Mouse (Mus musculus): ENCODE data around the gene Csf3. TPM values are rescaled to one million over a fixed set of nuclear protein-coding genes. Genes with fewer than 3 reads are reported as not detected.

Csf3 gene
- total and polyA plus RNA-seq, 3 experiments = 0.21 TPM; not detected in 2

GRCm38 (mm10) chr11:98681786-98682745, 19.0 kb upstream of the Csf3 start, which contains the start of gene Psmd3 (continued):
- TF ChIP-seq MYC (IDR thresholded peaks at IDR 0.05; ENCODE audit: low read depth, low read length) = no peak
- TF ChIP-seq ZNF384 (IDR thresholded peaks at IDR 0.05; ENCODE audit: low read depth, low read length) = no peak; the same call in none of the 2 replicates
- TF ChIP-seq SIN3A (IDR thresholded peaks at IDR 0.05; ENCODE audit: low read length) = peak; percentile 100
- TF ChIP-seq ETS1 (conservative IDR thresholded peaks at IDR 0.05; ENCODE audit: low read depth, low read length) = no peak
- peak; percentile 94 for TF ChIP-seq POLR2A (IDR thresholded peaks at IDR 0.05; ENCODE audit: low read depth, low read length)
- no peak for TF ChIP-seq ZC3H11A (IDR thresholded peaks at IDR 0.05; ENCODE audit: low read depth, low read length)
- TF ChIP-seq UBTF (IDR thresholded peaks at IDR 0.05; ENCODE audit: low read depth, low read length) = peak; percentile 100
- peak; percentile 90 for TF ChIP-seq NELFE (IDR thresholded peaks at IDR 0.05; ENCODE audit: low read depth, low read length)
- TF ChIP-seq KAT2A (IDR thresholded peaks at IDR 0.05; ENCODE audit: insufficient replicate concordance, low read length) = peak; percentile 98
- TF ChIP-seq MAZ (IDR thresholded peaks at IDR 0.05; ENCODE audit: low read depth, low read length) = no peak; the same call in none of the 2 replicates
- 0 out of 2 replicates have a peak, but pooled peaks have one; percentile 6 for TF ChIP-seq JUND (conservative IDR thresholded peaks at IDR 0.05; ENCODE audit: low read depth, low read length)
- no peak for TF ChIP-seq USF2 (conservative IDR thresholded peaks at IDR 0.05; ENCODE audit: low read depth, low read length)
- peak; percentile 97 for TF ChIP-seq ELF1 (IDR thresholded peaks at IDR 0.05; ENCODE audit: low read depth, low read length)
- peak; percentile 76; the same call in 1 of the 2 replicates for TF ChIP-seq GABPA (IDR thresholded peaks at IDR 0.05; ENCODE audit: insufficient replicate concordance, low read depth, low read length)
- TF ChIP-seq MAFK (IDR thresholded peaks at IDR 0.05; ENCODE audit: insufficient replicate concordance, low read length) = peak; percentile 54; the same call in 1 of the 2 replicates

- peak overlapping the region; percentile 99; the same call in 1 of the 2 replicates for H3K4me2 ChIP-seq (ENCODE audit: insufficient read depth, low read depth, poor library complexity, severe bottlenecking)
- dilution Hi-C loops (cut with MboI; ENCODE audit: extremely low pct_ligation_motif_present, extremely low pct_unique_long_range_greater_than_20kb, low sequenced_read_pairs) (no loop called here), in situ Hi-C loops (cut with MboI; ENCODE audit: low pct_ligation_motif_present, low pct_unique_long_range_greater_than_20kb, low sequenced_read_pairs) (no loop called here)
- DNase-seq (ENCODE audit: extremely low read depth) = no peak
- H3K36me3 ChIP-seq (replicated peaks in 1 of 2; ENCODE audit: control insufficient read depth in 1 of 2, insufficient read depth in 1 of 2, low read length in 1 of 2) = peaks cover 29 to 37% of the 10 kb centered on the region in 2 experiments
- H3K27me3 ChIP-seq (replicated peaks) = peaks cover 19% of the 10 kb centered on the region
- peaks cover 29% of the 10 kb centered on the region for H3K79me2 ChIP-seq (replicated peaks; ENCODE audit: control insufficient read depth, extremely low read depth, insufficient read depth, poor library complexity, severe bottlenecking)
- peak overlapping the region; percentile 97 for H3K9ac ChIP-seq (ENCODE audit: insufficient read depth, low read depth)
- peak overlapping the region; percentile 72 to 100 (median 98) for H3K4me3 ChIP-seq (replicated peaks in 1 of 3; ENCODE audit: low read depth in 2 of 3, low read length in 2 of 3, poor library complexity in 1 of 3)
- TF ChIP-seq RCOR1 (conservative IDR thresholded peaks at IDR 0.05; ENCODE audit: low read depth, low read length) (0 out of 2 replicates have a peak, but pooled peaks have one; percentile 18), NRF1 (IDR thresholded peaks at IDR 0.05; ENCODE audit: low read depth, low read length) (no peak), MXI1 (IDR thresholded peaks at IDR 0.05; ENCODE audit: low read depth, low read length) (peak; percentile 0; the same call in 1 of the 2 replicates), JUND (conservative IDR thresholded peaks at IDR 0.05; ENCODE audit: low read depth, low read length) (no peak)
- peak overlapping the region; percentile 42 for H3K27ac ChIP-seq (ENCODE audit: insufficient read depth, low read depth)
- H3K9me3 ChIP-seq (replicated peaks; ENCODE audit: low read length) = no peaks in the 10 kb centered on the region
- H3K4me1 ChIP-seq (ENCODE audit: control insufficient read depth in 1 of 2, insufficient read depth in 2 of 2) = peaks cover 15 to 31% of the 10 kb centered on the region in 2 experiments
Measured at GRCm38 (mm10) chr11:98682811-98683210, 18.3 kb upstream of the Csf3 start.
